Mouse (Mus musculus): ENCODE results near the gene Cacna1i. TPM values are rescaled to one million over a fixed set of nuclear protein-coding genes. Genes with fewer than 3 reads are reported as not detected.
A peak's percentile ranks its signal among the peaks of the same experiment; 100 is the strongest.

The Cacna1i gene
- polyA plus RNA-seq (2014; fragmentation: Nextera tagmentation; extraction: Ambion mirVana): 0.71 and 0.95 TPM in 2 replicates

DNA sequence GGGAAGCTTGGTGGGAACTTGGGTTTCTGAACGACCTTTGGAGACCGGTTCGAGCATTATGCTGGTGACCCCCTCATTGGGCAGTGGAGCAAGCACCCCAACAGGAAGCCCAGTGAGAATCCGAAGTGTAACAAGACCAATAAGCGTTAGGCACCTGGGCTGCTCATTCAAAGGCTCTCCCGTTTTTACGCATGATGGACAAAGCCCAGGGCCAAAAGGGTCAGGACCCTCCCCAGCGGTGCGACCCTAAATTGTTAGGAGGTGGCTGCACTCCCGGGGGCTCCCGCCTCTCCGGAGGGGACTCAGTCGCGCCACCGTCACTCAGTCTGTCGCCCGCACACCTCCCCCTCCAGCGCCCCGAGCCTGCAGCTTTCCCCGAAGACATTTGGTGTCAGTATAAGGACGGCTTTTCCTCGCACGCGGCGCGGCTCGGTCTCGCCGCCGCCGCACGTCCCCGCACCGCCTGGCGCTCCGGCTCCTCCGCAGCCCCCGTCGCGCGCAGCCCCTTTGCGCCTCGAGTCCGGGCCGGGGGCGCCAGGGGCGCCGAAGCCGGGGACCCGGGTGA, at the start of gene Cacna1i:
Gene Cacna1i, plus strand, starts transcription at position 388 of the 565 bp plus-strand sequence.
- H3K27me3 ChIP-seq (ENCODE audit: control insufficient read depth, insufficient read depth, low read length): peaks cover 25% of the 10 kb centered on the region
- no peaks in the 10 kb centered on the region for H3K9me3 ChIP-seq (ENCODE audit: control insufficient read depth, low read length)
- no peak within 1 kb of the TSS for H3K27ac ChIP-seq (ENCODE audit: low read depth, low read length)
- ATAC-seq (ENCODE audit: low read depth): peak; percentile 72; the same call in 1 of the 2 replicates
- H3K4me2 ChIP-seq (ENCODE audit: low read depth, low read length): peak within 1 kb of the TSS; percentile 85
- peak within 1 kb of the TSS; percentile 75 for H3K9ac ChIP-seq (replicated peaks; ENCODE audit: low read depth, low read length)
- peak within 1 kb of the TSS; percentile 58 for H3K4me3 ChIP-seq (ENCODE audit: low read depth, low read length)
- WGBS: 2% methylated on average over 40 of the region's 50 CpGs
- H3K36me3 ChIP-seq (ENCODE audit: control insufficient read depth, insufficient read depth, low read length): no peaks in the 10 kb centered on the region
- H3K4me1 ChIP-seq (ENCODE audit: control insufficient read depth, insufficient read depth, low read length): 0 out of 2 replicates have a peak, but pooled peaks cover 3% of the 10 kb centered on the region

DNA sequence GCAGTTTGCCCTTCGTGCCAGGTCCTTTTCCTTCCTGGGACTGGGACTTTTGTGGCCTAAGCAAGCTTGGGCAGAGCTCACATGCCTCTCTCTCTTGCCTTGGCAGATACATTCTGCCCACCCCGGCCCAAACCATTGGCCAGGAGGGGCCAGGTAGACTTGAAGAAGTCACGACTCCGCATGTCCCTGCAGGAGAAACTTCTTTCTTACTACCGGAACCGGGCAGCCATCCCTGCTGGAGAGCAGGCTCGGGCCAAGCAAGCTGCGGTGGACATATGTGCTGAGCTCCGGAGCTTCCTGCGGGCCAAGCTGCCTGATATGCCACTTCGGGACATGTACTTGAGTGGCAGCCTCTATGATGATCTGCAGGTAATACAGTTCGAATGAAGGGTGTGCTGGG, 38.9 kb upstream of the Cacna1i start:
- WGBS: 97% methylated on average over 12 of the region's 12 CpGs
- no peak for ATAC-seq (ENCODE audit: low read depth)
- H3K9me3 ChIP-seq (ENCODE audit: control insufficient read depth, low read length): no peaks in the 10 kb centered on the region

DNA sequence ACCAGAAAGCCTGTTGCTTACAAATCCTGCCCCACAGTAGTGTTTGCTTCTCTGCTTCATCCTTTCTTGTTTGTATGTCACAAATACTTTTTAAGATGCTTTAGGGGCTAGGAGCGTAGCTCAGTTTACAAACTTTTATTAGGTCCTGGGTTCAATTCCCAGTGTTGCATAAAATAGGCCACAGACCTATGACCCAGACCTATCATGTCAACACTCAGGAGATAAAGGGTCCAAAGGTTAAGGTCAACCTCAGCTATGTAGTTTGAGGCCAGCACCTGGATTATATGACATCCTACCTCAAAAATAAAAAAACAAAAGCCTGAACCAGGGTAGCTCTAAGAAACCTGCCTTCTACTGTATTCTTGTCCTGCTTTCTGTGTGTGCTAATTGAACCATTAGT, 38.4 kb upstream of the Cacna1i start:
- no peak for ATAC-seq (ENCODE audit: low read depth)
- Histone ChIP-seq H3K9me3 (ENCODE audit: control insufficient read depth, low read length) (no peaks in the 10 kb centered on the region), H3K4me1 (ENCODE audit: control insufficient read depth, insufficient read depth, low read length) (no peaks in the 10 kb centered on the region), H3K9ac (replicated peaks; ENCODE audit: low read depth, low read length) (no peak overlapping the region), H3K36me3 (ENCODE audit: control insufficient read depth, insufficient read depth, low read length) (peaks cover 41% of the 10 kb centered on the region), H3K4me3 (ENCODE audit: low read depth, low read length) (no peak overlapping the region), H3K27me3 (ENCODE audit: control insufficient read depth, insufficient read depth, low read length) (no peaks in the 10 kb centered on the region), H3K4me2 (ENCODE audit: low read depth, low read length) (no peak overlapping the region), H3K27ac (ENCODE audit: low read depth, low read length) (no peak overlapping the region)
- 100% methylated on average over 1 of the region's 1 CpGs for WGBS

More for the DNA sequence above, 38.9 kb upstream of the Cacna1i start:
- no peak overlapping the region for H3K9ac ChIP-seq (replicated peaks; ENCODE audit: low read depth, low read length)
- H3K4me1 ChIP-seq (ENCODE audit: control insufficient read depth, insufficient read depth, low read length): no peaks in the 10 kb centered on the region
- H3K36me3 ChIP-seq (ENCODE audit: control insufficient read depth, insufficient read depth, low read length): peaks cover 45% of the 10 kb centered on the region
- no peak overlapping the region for H3K27ac ChIP-seq (ENCODE audit: low read depth, low read length)
- no peak overlapping the region for H3K4me3 ChIP-seq (ENCODE audit: low read depth, low read length)
- H3K27me3 ChIP-seq (ENCODE audit: control insufficient read depth, insufficient read depth, low read length): no peaks in the 10 kb centered on the region
- H3K4me2 ChIP-seq (ENCODE audit: low read depth, low read length): no peak overlapping the region

DNA sequence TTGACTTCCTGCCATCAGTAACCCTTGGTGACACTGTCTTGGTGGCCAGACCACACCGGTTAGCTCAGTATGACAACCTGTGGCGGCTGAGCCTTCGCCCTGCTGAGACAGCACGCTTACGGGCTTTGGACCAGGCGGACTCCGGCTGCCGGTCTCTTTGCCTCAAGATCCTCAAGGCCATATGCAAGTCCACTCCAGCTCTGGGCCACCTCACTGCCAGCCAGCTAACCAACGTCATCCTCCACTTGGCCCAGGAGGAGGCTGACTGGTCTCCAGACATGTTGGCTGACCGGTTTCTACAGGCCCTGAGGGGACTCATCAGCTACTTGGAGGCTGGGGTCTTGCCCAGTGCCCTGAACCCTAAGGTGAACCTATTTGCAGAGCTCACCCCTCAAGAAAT, 37.4 kb upstream of the Cacna1i start:
- WGBS: 95% methylated on average over 10 of the region's 10 CpGs

DNA sequence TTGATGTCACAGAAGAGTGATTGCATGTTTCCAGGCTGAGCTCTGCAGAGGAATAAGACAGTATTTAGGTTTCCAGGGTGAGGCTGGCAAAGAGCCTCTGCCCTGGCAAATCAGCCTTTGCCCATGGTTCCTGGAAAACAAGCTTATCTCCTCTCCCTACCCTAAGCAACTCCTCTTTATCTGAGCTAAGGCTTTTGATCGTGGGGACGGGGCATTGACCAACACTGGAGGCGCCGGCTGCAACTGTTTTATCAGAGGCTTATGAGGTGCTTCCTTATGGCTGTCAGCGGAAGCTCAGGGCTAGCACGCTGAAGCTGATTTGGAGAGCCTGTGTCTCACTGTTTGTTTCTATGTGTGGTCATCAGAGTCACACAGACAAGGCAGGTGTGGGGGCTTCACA, 36.5 kb upstream of the Cacna1i start:
- H3K9me3 ChIP-seq (ENCODE audit: control insufficient read depth, low read length): no peaks in the 10 kb centered on the region
- WGBS: 93% methylated on average over 6 of the region's 6 CpGs
- peaks cover 1% of the 10 kb centered on the region; the same call in 1 of the 2 replicates for H3K27me3 ChIP-seq (ENCODE audit: control insufficient read depth, insufficient read depth, low read length)
- peaks cover 35% of the 10 kb centered on the region for H3K36me3 ChIP-seq (ENCODE audit: control insufficient read depth, insufficient read depth, low read length)
- H3K4me3 ChIP-seq (ENCODE audit: low read depth, low read length): no peak overlapping the region
- no peak overlapping the region for H3K9ac ChIP-seq (replicated peaks; ENCODE audit: low read depth, low read length)
- no peak overlapping the region for H3K27ac ChIP-seq (ENCODE audit: low read depth, low read length)
- no peak overlapping the region for H3K4me2 ChIP-seq (ENCODE audit: low read depth, low read length)
- ATAC-seq (ENCODE audit: low read depth): no peak
- H3K4me1 ChIP-seq (ENCODE audit: control insufficient read depth, insufficient read depth, low read length): peaks cover 6% of the 10 kb centered on the region; the same call in 1 of the 2 replicates

More for the DNA sequence above, 37.4 kb upstream of the Cacna1i start:
- Histone ChIP-seq H3K4me3 (ENCODE audit: low read depth, low read length) (no peak overlapping the region), H3K9me3 (ENCODE audit: control insufficient read depth, low read length) (no peaks in the 10 kb centered on the region), H3K4me1 (ENCODE audit: control insufficient read depth, insufficient read depth, low read length) (peaks cover 6% of the 10 kb centered on the region; the same call in 1 of the 2 replicates), H3K27ac (ENCODE audit: low read depth, low read length) (no peak overlapping the region), H3K9ac (replicated peaks; ENCODE audit: low read depth, low read length) (no peak overlapping the region), H3K4me2 (ENCODE audit: low read depth, low read length) (no peak overlapping the region), H3K36me3 (ENCODE audit: control insufficient read depth, insufficient read depth, low read length) (peaks cover 38% of the 10 kb centered on the region), H3K27me3 (ENCODE audit: control insufficient read depth, insufficient read depth, low read length) (no peaks in the 10 kb centered on the region)
- no peak for ATAC-seq (ENCODE audit: low read depth)

DNA sequence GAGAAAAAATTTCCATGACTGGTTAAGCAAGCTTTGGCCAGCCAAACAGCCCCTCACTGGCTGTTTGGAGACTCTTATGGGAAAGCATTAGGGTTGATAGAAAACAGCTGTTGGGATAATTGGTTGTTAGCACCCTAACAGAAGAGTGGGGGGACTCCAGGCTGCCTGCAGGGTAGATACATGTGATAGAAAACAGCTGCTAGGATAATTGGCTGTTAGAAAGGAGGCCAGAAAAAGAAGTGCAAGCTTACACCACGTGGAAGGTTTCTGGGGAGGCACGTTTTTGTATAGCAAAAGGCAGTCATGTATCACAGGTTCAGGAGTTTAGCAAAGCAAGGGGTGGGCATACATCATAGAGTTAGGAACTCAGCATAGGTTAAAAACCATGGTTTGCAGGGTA, 33.5 kb upstream of the Cacna1i start:
- peaks cover 24% of the 10 kb centered on the region for H3K4me1 ChIP-seq (ENCODE audit: control insufficient read depth, insufficient read depth, low read length)
- H3K4me3 ChIP-seq (ENCODE audit: low read depth, low read length): no peak overlapping the region
- no peak for ATAC-seq (ENCODE audit: low read depth)
- H3K27ac ChIP-seq (ENCODE audit: low read depth, low read length): peak overlapping the region; percentile 99; the same call in 1 of the 2 replicates
- 38% methylated on average over 2 of the region's 2 CpGs for WGBS
- H3K9me3 ChIP-seq (ENCODE audit: control insufficient read depth, low read length): no peaks in the 10 kb centered on the region
- H3K27me3 ChIP-seq (ENCODE audit: control insufficient read depth, insufficient read depth, low read length): peaks cover 2% of the 10 kb centered on the region; the same call in 1 of the 2 replicates
- peaks cover 40% of the 10 kb centered on the region for H3K36me3 ChIP-seq (ENCODE audit: control insufficient read depth, insufficient read depth, low read length)
- H3K4me2 ChIP-seq (ENCODE audit: low read depth, low read length): peak overlapping the region; percentile 9; the same call in 1 of the 2 replicates
- H3K9ac ChIP-seq (replicated peaks; ENCODE audit: low read depth, low read length): no peak overlapping the region

DNA sequence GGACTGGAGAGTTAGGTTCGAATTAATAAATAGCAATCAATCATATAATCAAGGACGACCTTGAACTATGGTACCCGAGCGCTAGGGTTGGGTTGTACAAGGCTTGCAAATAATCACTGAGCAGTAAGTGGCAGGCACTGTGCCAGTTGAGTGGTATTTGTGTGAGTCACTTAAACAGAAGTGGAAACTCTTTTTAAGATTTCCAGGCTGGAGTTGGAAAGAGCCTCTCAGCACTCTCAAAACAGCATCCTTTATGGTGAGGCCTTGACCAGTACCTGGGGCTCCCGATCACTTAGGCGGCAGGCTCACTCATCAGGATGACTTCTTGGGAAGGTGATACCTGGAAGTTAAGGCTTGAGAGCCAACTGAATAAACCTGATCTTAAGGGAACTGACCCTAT, 32.8 kb upstream of the Cacna1i start:
- H3K4me1 ChIP-seq (ENCODE audit: control insufficient read depth, insufficient read depth, low read length): peaks cover 24% of the 10 kb centered on the region
- H3K27ac ChIP-seq (ENCODE audit: low read depth, low read length): peak overlapping the region; percentile 99
- H3K4me2 ChIP-seq (ENCODE audit: low read depth, low read length): peak overlapping the region; percentile 66
- peak overlapping the region; percentile 99 for H3K4me3 ChIP-seq (ENCODE audit: low read depth, low read length)
- peak overlapping the region; percentile 100 for H3K9ac ChIP-seq (replicated peaks; ENCODE audit: low read depth, low read length)
- ATAC-seq (ENCODE audit: low read depth): no peak
- peaks cover 43% of the 10 kb centered on the region for H3K36me3 ChIP-seq (ENCODE audit: control insufficient read depth, insufficient read depth, low read length)
- peaks cover 2% of the 10 kb centered on the region; the same call in 1 of the 2 replicates for H3K27me3 ChIP-seq (ENCODE audit: control insufficient read depth, insufficient read depth, low read length)
- no peaks in the 10 kb centered on the region for H3K9me3 ChIP-seq (ENCODE audit: control insufficient read depth, low read length)
- 46% methylated on average over 6 of the region's 6 CpGs for WGBS

DNA sequence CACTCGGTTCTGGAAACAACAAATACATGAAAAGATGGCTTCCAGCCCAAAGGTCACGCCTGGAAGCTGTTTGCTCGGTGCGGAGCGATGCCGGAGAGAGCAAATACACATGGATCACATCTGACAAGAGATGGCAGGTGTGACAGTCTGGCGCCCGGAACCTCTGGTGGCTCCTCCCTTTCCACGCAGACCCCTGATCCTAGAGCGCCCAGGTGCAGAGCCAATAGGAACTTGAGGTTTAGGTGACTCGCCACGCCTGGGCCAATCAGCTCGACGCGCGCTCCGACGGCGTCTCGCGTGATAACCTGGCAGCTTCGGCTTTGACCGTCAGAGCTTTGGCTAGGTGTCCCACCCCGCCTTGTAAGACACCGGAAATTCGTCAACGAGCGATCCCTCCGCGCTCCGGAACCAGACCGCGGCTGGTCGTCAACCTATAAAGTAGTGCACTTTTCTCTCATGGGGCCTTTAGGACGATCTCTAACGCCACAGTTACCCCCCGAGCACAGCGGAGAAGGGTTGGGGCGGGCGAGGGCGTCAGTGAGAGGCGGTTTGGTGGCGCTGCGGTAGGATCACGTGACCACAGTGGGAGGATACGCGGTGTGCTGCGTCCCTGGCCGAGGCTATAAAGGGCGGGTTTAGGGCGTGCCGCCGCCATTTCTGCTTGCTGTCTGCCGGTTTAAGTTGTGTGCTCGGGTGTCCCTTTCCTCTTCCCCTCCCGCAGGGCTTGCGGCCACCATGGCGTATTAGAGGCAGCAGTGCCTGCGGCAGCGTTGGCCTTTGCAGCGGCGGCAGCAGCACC, 32.0 kb upstream of the Cacna1i start, which contains the start of gene Atf4:
Gene Atf4, plus strand, starts transcription at position 338 of the 799 bp plus-strand sequence.
- no peaks in the 10 kb centered on the region for H3K9me3 ChIP-seq (ENCODE audit: control insufficient read depth, low read length)
- H3K4me3 ChIP-seq (ENCODE audit: low read depth, low read length): peak within 1 kb of the TSS; percentile 99
- ATAC-seq (ENCODE audit: low read depth): peak; percentile 97
- H3K36me3 ChIP-seq (ENCODE audit: control insufficient read depth, insufficient read depth, low read length): peaks cover 37% of the 10 kb centered on the region
- H3K4me1 ChIP-seq (ENCODE audit: control insufficient read depth, insufficient read depth, low read length): peaks cover 24% of the 10 kb centered on the region
- peak within 1 kb of the TSS; percentile 66 for H3K4me2 ChIP-seq (ENCODE audit: low read depth, low read length)
- peaks cover 2% of the 10 kb centered on the region; the same call in 1 of the 2 replicates for H3K27me3 ChIP-seq (ENCODE audit: control insufficient read depth, insufficient read depth, low read length)
- peak within 1 kb of the TSS; percentile 100 for H3K9ac ChIP-seq (replicated peaks; ENCODE audit: low read depth, low read length)
- 1% methylated on average over 62 of the region's 62 CpGs for WGBS
- H3K27ac ChIP-seq (ENCODE audit: low read depth, low read length): peak within 1 kb of the TSS; percentile 99

All from neural tube, embryonic 14.5 days (tissue).